ENCODE assay signal across 8 mouse cellular contexts in genomic region chrX:18162192-18162857, GRCm38 (mm10). TPM values are rescaled to one million over a fixed set of nuclear protein-coding genes. Genes with fewer than 3 reads are reported as not detected.
DNase-seq lines count a peak whose midpoint lies in the region; ATAC-seq and TF ChIP-seq lines count a peak whose summit lies in the region.

Gene Kdm6a (plus strand): TSS chrX:18162575.

- peak; percentile 97 for DNase-seq in 416B (ENCODE audit: low read depth)
- DNase-seq in heart, adult 8-10 months (ENCODE audit: low spot score) = peak; percentile 96
- DNase-seq in kidney, adult 9 months = peak; percentile 99
- DNase-seq in limb, embryonic 14.5 days (ENCODE audit: low spot score) = peak; percentile 98
- DNase-seq in midbrain, postnatal 0 days (ENCODE audit: low spot score) = peak; percentile 99
- DNase-seq in spleen, postnatal 14 days (ENCODE audit: low spot score in 2 of 2) = peak; percentile 91 to 100

- no peaks in the 10 kb centered on the region for H3K36me3 ChIP-seq in embryonic facial prominence, embryonic 15.5 days
- no peaks in the 10 kb centered on the region for H3K36me3 ChIP-seq in limb, embryonic 14.5 days (ENCODE audit: control insufficient read depth, insufficient read depth, low read length)
- H3K36me3 ChIP-seq in midbrain, postnatal 0 days (ENCODE audit: insufficient read depth, low read length) = no peaks in the 10 kb centered on the region

- peak within 1 kb of the TSS; percentile 94 for H3K4me3 ChIP-seq in bone marrow, adult 2 months (replicated peaks; ENCODE audit: control insufficient read depth, low read depth, low read length)
- H3K4me3 ChIP-seq in embryonic facial prominence, embryonic 15.5 days (replicated peaks) = peak within 1 kb of the TSS; percentile 77
- peak within 1 kb of the TSS; percentile 73 for H3K4me3 ChIP-seq in limb, embryonic 14.5 days (replicated peaks; ENCODE audit: low read length)
- H3K4me3 ChIP-seq in midbrain, postnatal 0 days (ENCODE audit: low read depth, low read length) = peak within 1 kb of the TSS; percentile 81

- H3K9ac ChIP-seq in embryonic facial prominence, embryonic 15.5 days = peak within 1 kb of the TSS; percentile 79
- peak within 1 kb of the TSS; percentile 95 for H3K9ac ChIP-seq in limb, embryonic 14.5 days (ENCODE audit: low read depth, low read length, severe bottlenecking)
- peak within 1 kb of the TSS; percentile 84 for H3K9ac ChIP-seq in midbrain, postnatal 0 days (replicated peaks; ENCODE audit: low read length, poor library complexity, severe bottlenecking)

- no peaks in the 10 kb centered on the region for H3K27me3 ChIP-seq in embryonic facial prominence, embryonic 15.5 days
- H3K27me3 ChIP-seq in limb, embryonic 14.5 days (ENCODE audit: control insufficient read depth, insufficient read depth, low read length) = no peaks in the 10 kb centered on the region
- H3K27me3 ChIP-seq in midbrain, postnatal 0 days (ENCODE audit: insufficient read depth, low read length) = no peaks in the 10 kb centered on the region

- peak within 1 kb of the TSS; percentile 92 for H3K27ac ChIP-seq in bone marrow, adult 2 months (ENCODE audit: control insufficient read depth, insufficient read depth, low read depth, low read length, poor library complexity)
- peak within 1 kb of the TSS; percentile 98 for H3K27ac ChIP-seq in embryonic facial prominence, embryonic 15.5 days (replicated peaks)
- H3K27ac ChIP-seq in limb, embryonic 14.5 days (replicated peaks; ENCODE audit: low read depth, low read length) = peak within 1 kb of the TSS; percentile 98
- peak within 1 kb of the TSS; percentile 99 for H3K27ac ChIP-seq in midbrain, postnatal 0 days (ENCODE audit: low read depth, low read length)

- TF ChIP-seq POLR2A in bone marrow, adult 2 months (IDR thresholded peaks at IDR 0.05; ENCODE audit: borderline replicate concordance, control insufficient read depth, low read depth, low read length) = no peak; the same call in 1 of the 2 replicates
- TF ChIP-seq POLR2A in limb, embryonic 14.5 days (IDR thresholded peaks at IDR 0.05; ENCODE audit: borderline replicate concordance, extremely low read depth, insufficient read depth, insufficient read length) = peak; percentile 48; the same call in 1 of the 2 replicates

- no peaks in the 10 kb centered on the region for H3K4me1 ChIP-seq in bone marrow, adult 2 months (ENCODE audit: control insufficient read depth, insufficient read depth, low read length)
- H3K4me1 ChIP-seq in embryonic facial prominence, embryonic 15.5 days = no peaks in the 10 kb centered on the region
- no peaks in the 10 kb centered on the region for H3K4me1 ChIP-seq in limb, embryonic 14.5 days (ENCODE audit: control insufficient read depth, insufficient read depth, low read length)
- no peaks in the 10 kb centered on the region for H3K4me1 ChIP-seq in midbrain, postnatal 0 days (ENCODE audit: insufficient read depth, low read length)

- H3K4me2 ChIP-seq in embryonic facial prominence, embryonic 15.5 days (replicated peaks) = peak within 1 kb of the TSS; percentile 60
- H3K4me2 ChIP-seq in limb, embryonic 14.5 days (replicated peaks; ENCODE audit: low read depth, low read length, severe bottlenecking) = peak within 1 kb of the TSS; percentile 55
- H3K4me2 ChIP-seq in midbrain, postnatal 0 days (ENCODE audit: low read depth, low read length, poor library complexity, severe bottlenecking) = peak within 1 kb of the TSS; percentile 65

- WGBS in bone marrow, adult 2 months = 1% methylated on average over 47 of the region's 50 CpGs
- under 1% methylated on average over 50 of the region's 50 CpGs for WGBS in embryonic facial prominence, embryonic 15.5 days
- WGBS in limb, embryonic 14.5 days = under 1% methylated on average over 36 of the region's 50 CpGs
- 0% methylated on average over 39 of the region's 50 CpGs for WGBS in midbrain, postnatal 0 days

- no peak for TF ChIP-seq CTCF in bone marrow, adult 2 months (IDR thresholded peaks at IDR 0.05; ENCODE audit: control insufficient read depth, insufficient read depth, low read length)
- TF ChIP-seq CTCF in midbrain, postnatal 0 days (IDR thresholded peaks at IDR 0.05) = no peak

- peak; percentile 99 for ATAC-seq in embryonic facial prominence, embryonic 15.5 days (ENCODE audit: insufficient number of reproducible peaks, low FRiP score, low TSS enrichment, low read depth)
- peak; percentile 99 for ATAC-seq in limb, embryonic 14.5 days (ENCODE audit: low FRiP score, low read depth)
- ATAC-seq in midbrain, postnatal 0 days (ENCODE audit: low FRiP score) = peak; percentile 98

- no peaks in the 10 kb centered on the region for H3K9me3 ChIP-seq in embryonic facial prominence, embryonic 15.5 days (replicated peaks)
- no peaks in the 10 kb centered on the region for H3K9me3 ChIP-seq in limb, embryonic 14.5 days (ENCODE audit: control insufficient read depth, low read length)
- no peaks in the 10 kb centered on the region for H3K9me3 ChIP-seq in midbrain, postnatal 0 days (ENCODE audit: low read length)

RNA-seq across cellular contexts. Expression of gene Kdm6a, which starts in this region (rescaled TPM):
- 8.5 and 11.8 TPM in 2 replicates for polyA plus RNA-seq in bone marrow, adult 2 months (2011; ENCODE audit: insufficient read depth, insufficient read length, low replicate concordance, missing spikeins)
- 22.4 and 22.6 TPM in 2 replicates for polyA plus RNA-seq in embryonic facial prominence, embryonic 15.5 days (2015; fragmentation: Nextera tagmentation; extraction: Ambion mirVana)
- 10 to 100 TPM; 13.7 to 42.3 (median 27.4) TPM for total RNA-seq in heart, adult 8-10 months (2022)
- 31.6 and 47.4 TPM in 2 replicates for polyA plus RNA-seq in limb, embryonic 14.5 days (2012; rRNA removed)
- polyA plus RNA-seq in limb, embryonic 14.5 days (2014; fragmentation: Nextera tagmentation; extraction: Ambion mirVana) = 23.0 and 38.6 TPM in 2 replicates
- total RNA-seq in midbrain, postnatal 0 days (2014; rRNA removed) = 39.0 and 58.4 TPM in 2 replicates
- 9.6 and 17.2 TPM in 2 replicates for polyA plus RNA-seq in midbrain, postnatal 0 days (2015; fragmentation: Nextera tagmentation; extraction: Ambion mirVana)

Comparison
In these comparisons a context has a peak if more than half of its experiments do, and no peak if none do; other contexts are left out.
1. Peak in every context shown above with its lines: DNase-seq, ATAC-seq, H3K4me3 ChIP-seq and H3K27ac ChIP-seq.